Mouse (Mus musculus): ENCODE data around the gene Plxnb3. TPM values are rescaled to one million over a fixed set of nuclear protein-coding genes. Genes with fewer than 3 reads are reported as not detected.

Gene Plxnb3
- polyA plus RNA-seq (2016; fragmentation: Nextera tagmentation; extraction: Ambion mirVana), result 0.21 and 0.22 TPM in 2 replicates

DNA sequence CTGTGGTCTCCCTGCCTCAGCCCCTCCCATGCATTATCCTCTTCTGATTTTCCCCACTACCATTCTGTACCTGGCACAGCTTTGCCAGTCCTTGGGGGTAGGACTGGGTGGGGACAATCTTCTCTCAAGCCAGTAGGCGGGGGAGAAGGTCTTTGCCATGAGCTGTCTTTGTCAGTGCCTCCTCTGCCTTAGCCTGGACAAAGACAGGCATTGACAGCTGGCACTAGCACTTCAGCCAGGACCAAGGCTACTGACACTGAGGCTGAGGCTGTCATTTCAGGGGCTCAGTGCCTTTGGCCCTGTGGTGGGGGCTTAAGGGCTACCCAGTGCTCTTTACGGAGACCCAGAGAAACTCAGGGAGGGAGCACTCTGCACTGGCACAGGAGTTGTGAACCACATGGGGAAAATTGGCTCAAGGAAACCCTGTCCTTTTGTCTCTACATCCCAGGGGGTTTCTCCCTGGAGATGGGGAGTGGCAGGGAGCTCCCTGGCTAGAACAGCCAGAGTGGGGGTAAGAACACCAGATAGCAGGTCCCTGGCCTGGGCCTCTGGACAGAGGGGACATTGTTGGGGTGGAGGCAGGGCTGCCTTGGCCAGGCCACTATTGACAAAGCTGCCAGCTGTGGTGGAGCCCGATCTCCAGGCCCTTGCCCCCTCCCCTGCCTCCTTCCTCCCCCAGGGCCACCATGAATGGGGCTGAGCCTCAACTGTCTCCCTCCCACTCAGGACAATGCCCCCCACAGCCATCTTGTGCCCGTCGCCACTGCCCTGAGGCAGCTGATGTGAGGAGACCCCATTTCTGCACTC lies at the start of gene Plxnb3:
Gene Plxnb3 (plus strand): TSS at position 757 of the 807 bp plus-strand sequence.
- no peak within 1 kb of the TSS for H3K4me2 ChIP-seq
- no peaks in the 10 kb centered on the region for H3K9me3 ChIP-seq
- no peak within 1 kb of the TSS for H3K4me3 ChIP-seq (replicated peaks)
- no peak within 1 kb of the TSS for H3K9ac ChIP-seq (replicated peaks)
- peaks cover 19% of the 10 kb centered on the region for H3K27me3 ChIP-seq
- no peak for ATAC-seq (ENCODE audit: insufficient number of reproducible peaks, insufficient read depth, low FRiP score, low TSS enrichment, low read depth)
- H3K4me1 ChIP-seq (replicated peaks), result no peaks in the 10 kb centered on the region
- no peak within 1 kb of the TSS for H3K27ac ChIP-seq
- no peaks in the 10 kb centered on the region for H3K36me3 ChIP-seq
- 69% methylated on average over 5 of the region's 5 CpGs for WGBS

DNA sequence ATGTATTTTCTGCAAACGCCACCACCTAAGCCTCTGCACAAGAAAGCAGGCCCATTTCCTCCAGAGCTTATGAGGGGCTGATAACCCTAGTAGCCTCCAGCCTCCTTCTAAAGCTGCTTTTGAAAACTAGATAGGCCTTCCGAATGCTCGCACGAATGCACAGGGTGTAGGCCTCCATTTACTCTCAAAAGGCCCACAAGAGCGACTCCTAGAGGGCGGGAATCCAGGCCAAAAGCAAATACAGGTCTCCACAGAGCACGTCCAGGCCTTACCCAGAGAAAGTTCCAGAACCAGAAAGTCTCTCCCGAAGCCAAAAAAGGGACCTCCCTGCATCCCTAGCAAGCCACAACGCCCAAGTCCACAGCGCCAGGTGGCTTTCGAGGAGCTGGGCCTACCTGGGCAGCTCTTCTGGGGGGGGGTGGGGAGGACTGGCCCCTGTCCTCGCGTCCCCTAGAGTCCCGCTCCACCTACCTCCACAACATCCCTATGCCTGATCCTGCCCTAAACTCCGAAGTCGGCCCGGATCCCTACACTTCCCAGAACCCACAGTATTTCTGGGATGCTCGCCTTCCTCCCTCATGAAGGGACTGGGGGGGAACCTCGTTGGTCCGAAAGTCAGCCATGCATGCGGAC lies 41.3 kb upstream of the Plxnb3 start:
- ATAC-seq (ENCODE audit: insufficient number of reproducible peaks, insufficient read depth, low FRiP score, low TSS enrichment, low read depth), result peak; percentile 62
- peak overlapping the region; percentile 63 for H3K9ac ChIP-seq (replicated peaks)
- no peaks in the 10 kb centered on the region for H3K9me3 ChIP-seq
- peak overlapping the region; percentile 63 for H3K4me2 ChIP-seq
- peaks cover 16% of the 10 kb centered on the region; the same call in 1 of the 2 replicates for H3K36me3 ChIP-seq
- peak overlapping the region; percentile 78 for H3K27ac ChIP-seq
- WGBS, result 28% methylated on average over 20 of the region's 21 CpGs
- peak overlapping the region; percentile 53 for H3K4me3 ChIP-seq (replicated peaks)
- H3K27me3 ChIP-seq, result peaks cover 23% of the 10 kb centered on the region
- peaks cover 19% of the 10 kb centered on the region; the same call in 1 of the 2 replicates for H3K4me1 ChIP-seq (replicated peaks)

DNA sequence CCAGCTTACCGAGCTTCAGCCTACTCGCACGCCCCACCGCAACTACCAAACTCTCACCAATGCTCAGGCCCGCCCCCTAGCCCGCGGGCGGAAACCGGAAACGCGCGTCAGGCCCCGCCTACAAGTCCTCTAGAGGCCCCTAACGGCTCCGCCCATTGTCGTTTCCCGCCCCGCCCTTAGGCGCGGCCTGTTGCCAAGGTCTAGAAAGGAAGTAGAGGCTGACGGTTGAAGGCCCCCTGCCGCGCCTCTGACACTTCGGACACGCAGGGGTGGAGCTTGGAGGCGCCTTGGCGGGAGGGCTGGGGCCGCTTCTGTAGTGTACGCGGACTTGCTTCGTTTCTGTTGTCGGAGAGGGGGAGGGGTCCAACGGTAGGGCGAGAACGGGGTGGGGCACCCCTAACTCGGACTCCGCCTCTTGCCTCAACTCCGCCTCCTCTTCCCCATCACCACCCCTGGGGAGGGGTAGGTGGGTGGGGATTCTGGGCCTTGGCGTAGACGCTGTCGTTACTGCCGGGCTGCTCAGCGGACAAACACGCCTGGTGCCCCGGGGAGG lies 40.7 kb upstream of the Plxnb3 start, which contains the start of the genes Bcap31 and Abcd1:
Gene Bcap31 (minus strand): TSS at position 67 of the 553 bp plus-strand sequence.
Gene Abcd1 (plus strand): TSS at position 489 of the 553 bp plus-strand sequence.
- Histone ChIP-seq H3K4me2 (peak within 1 kb of the TSS; percentile 63), H3K4me1 (replicated peaks) (peaks cover 19% of the 10 kb centered on the region; the same call in 1 of the 2 replicates), H3K36me3 (peaks cover 14% of the 10 kb centered on the region; the same call in 1 of the 2 replicates), H3K9ac (replicated peaks) (peak within 1 kb of the TSS; percentile 63), H3K27me3 (peaks cover 23% of the 10 kb centered on the region), H3K27ac (peak within 1 kb of the TSS; percentile 78), H3K9me3 (no peaks in the 10 kb centered on the region), H3K4me3 (replicated peaks) (peak within 1 kb of the TSS; percentile 53)
- 16% methylated on average over 45 of the region's 45 CpGs for WGBS
- peak; percentile 91 for ATAC-seq (ENCODE audit: insufficient number of reproducible peaks, insufficient read depth, low FRiP score, low TSS enrichment, low read depth)

DNA sequence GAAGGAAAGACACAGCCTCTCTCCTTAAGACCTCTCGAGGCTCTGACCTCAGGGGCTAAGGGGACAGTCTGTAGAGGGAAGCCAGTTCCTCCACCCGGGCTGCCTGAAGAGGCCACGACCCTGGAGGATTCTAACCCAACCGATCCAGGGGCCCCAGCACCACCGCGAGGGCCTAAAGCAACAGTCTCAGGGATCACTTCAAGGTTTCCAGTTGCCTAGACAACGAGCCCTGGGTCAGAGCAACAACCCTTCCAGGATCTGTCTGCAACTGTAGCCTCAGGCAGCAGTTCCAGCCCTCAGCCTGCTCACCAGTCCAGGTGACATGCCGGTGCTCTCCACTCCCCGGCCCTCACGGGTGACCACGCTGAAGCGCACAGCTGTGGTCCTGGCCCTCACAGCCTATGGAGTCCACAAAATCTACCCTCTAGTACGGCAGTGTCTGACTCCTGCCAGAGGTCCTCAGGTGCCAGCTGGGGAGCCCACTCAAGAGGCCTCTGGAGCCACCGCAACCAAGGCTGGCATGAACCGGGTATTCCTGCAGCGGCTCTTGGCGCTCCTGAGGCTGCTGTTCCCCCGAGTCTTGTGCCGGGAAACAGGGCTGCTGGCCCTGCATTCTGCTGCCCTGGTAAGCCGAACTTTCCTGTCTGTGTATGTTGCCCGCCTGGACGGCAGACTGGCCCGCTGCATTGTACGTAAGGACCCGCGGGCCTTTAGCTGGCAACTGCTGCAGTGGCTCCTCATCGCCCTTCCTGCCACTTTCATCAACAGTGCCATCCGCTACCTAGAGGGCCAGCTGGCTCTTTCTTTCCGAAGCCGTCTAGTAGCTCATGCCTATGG lies 40.0 kb upstream of the Plxnb3 start:
- peak; percentile 45 for ATAC-seq (ENCODE audit: insufficient number of reproducible peaks, insufficient read depth, low FRiP score, low TSS enrichment, low read depth)
- Histone ChIP-seq H3K4me3 (replicated peaks) (peak overlapping the region; percentile 53), H3K27ac (peak overlapping the region; percentile 78), H3K27me3 (peaks cover 23% of the 10 kb centered on the region), H3K4me1 (replicated peaks) (peaks cover 19% of the 10 kb centered on the region; the same call in 1 of the 2 replicates), H3K4me2 (peak overlapping the region; percentile 63), H3K9me3 (no peaks in the 10 kb centered on the region), H3K9ac (replicated peaks) (peak overlapping the region; percentile 34; the same call in 1 of the 2 replicates), H3K36me3 (peaks cover 11% of the 10 kb centered on the region; the same call in 1 of the 2 replicates)
- WGBS, result 30% methylated on average over 30 of the region's 30 CpGs

DNA sequence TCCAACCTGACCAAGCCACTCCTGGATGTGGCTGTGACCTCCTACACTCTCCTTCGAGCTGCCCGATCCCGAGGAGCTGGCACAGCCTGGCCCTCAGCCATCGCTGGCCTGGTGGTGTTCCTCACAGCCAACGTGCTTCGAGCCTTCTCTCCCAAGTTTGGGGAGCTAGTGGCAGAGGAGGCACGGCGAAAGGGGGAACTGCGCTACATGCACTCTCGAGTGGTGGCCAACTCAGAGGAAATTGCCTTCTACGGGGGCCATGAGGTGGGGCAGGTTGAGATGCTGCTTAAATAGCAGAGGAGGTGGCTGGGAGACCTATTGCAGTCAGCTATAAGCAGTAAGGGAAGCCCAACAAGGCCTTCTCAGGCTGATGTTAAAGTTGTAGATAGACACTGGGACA lies 39.2 kb upstream of the Plxnb3 start:
- peak overlapping the region; percentile 53 for H3K4me3 ChIP-seq (replicated peaks)
- peaks cover 19% of the 10 kb centered on the region; the same call in 1 of the 2 replicates for H3K4me1 ChIP-seq (replicated peaks)
- no peak overlapping the region; the same call in 1 of the 2 replicates for H3K27ac ChIP-seq
- H3K36me3 ChIP-seq, result peaks cover 5% of the 10 kb centered on the region; the same call in 1 of the 2 replicates
- peak overlapping the region; percentile 34; the same call in 1 of the 2 replicates for H3K9ac ChIP-seq (replicated peaks)
- WGBS, result 61% methylated on average over 11 of the region's 11 CpGs
- H3K27me3 ChIP-seq, result peaks cover 23% of the 10 kb centered on the region
- peak overlapping the region; percentile 63 for H3K4me2 ChIP-seq
- H3K9me3 ChIP-seq, result no peaks in the 10 kb centered on the region
- no peak for ATAC-seq (ENCODE audit: insufficient number of reproducible peaks, insufficient read depth, low FRiP score, low TSS enrichment, low read depth)

DNA sequence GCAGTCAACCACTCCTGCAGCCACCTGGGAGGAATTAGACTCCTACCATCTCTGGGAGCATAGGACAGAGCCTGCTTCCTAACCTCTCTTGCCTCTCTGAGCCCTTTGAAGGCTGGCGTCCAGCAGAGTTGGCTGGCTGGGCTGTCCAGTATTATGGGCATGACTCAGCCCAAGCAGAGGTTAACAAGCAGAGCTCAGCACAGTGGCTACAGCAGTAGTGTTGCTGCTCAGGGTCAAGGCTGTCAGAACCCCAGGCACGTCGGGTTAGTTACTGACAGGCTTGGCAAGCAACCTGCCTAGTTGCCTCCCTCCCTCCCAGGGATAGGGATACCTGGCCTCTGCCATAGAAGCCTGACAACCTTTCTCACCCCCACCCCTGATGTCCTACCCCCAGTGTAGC lies 38.6 kb upstream of the Plxnb3 start:
- Histone ChIP-seq H3K27ac (peak overlapping the region; percentile 41; the same call in 1 of the 2 replicates), H3K4me2 (peak overlapping the region; percentile 63), H3K27me3 (peaks cover 23% of the 10 kb centered on the region), H3K9ac (replicated peaks) (no peak overlapping the region), H3K36me3 (peaks cover 5% of the 10 kb centered on the region; the same call in 1 of the 2 replicates), H3K9me3 (no peaks in the 10 kb centered on the region), H3K4me3 (replicated peaks) (no peak overlapping the region), H3K4me1 (replicated peaks) (peaks cover 19% of the 10 kb centered on the region; the same call in 1 of the 2 replicates)
- no peak for ATAC-seq (ENCODE audit: insufficient number of reproducible peaks, insufficient read depth, low FRiP score, low TSS enrichment, low read depth)
- WGBS, result 49% methylated on average over 3 of the region's 3 CpGs

DNA sequence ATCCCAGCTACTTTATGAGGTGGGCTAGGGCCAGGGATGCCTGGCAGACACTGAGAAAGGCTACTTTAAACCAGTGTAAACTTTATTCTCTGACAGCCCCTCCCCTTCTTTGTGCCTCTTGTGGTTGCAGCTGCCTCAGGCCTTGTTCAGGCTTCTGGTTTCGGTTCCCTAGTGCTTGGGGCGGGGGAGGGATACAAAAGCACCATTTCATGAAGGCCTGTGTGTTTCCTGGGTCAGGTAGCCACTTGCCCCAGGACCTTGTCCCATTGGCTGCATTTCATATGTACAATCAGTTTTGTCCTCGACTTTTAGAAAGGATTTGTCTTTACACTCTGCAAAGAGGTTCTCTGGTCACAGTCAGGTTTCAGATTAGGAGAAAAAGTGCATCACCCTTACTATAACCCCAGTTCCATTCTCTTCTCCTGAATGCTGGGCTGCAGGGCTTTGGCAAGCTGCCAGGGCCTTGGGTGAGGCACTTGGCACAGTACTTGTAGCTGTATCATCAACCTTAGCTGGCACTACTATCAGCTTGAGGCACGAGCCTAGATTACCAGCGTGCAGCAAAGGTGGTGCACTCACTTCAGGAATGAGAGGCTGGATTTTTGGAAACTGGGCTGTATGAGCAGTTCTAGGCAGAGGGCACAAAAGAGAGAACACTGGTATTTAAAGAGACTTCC lies 38.1 kb upstream of the Plxnb3 start:
- Histone ChIP-seq H3K4me3 (replicated peaks) (no peak overlapping the region), H3K4me1 (replicated peaks) (peaks cover 19% of the 10 kb centered on the region; the same call in 1 of the 2 replicates), H3K9ac (replicated peaks) (no peak overlapping the region), H3K27ac (peak overlapping the region; percentile 41; the same call in 1 of the 2 replicates), H3K4me2 (peak overlapping the region; percentile 63), H3K27me3 (peaks cover 23% of the 10 kb centered on the region), H3K9me3 (no peaks in the 10 kb centered on the region), H3K36me3 (peaks cover 5% of the 10 kb centered on the region; the same call in 1 of the 2 replicates)
- 50% methylated on average over 5 of the region's 5 CpGs for WGBS
- no peak for ATAC-seq (ENCODE audit: insufficient number of reproducible peaks, insufficient read depth, low FRiP score, low TSS enrichment, low read depth)

DNA sequence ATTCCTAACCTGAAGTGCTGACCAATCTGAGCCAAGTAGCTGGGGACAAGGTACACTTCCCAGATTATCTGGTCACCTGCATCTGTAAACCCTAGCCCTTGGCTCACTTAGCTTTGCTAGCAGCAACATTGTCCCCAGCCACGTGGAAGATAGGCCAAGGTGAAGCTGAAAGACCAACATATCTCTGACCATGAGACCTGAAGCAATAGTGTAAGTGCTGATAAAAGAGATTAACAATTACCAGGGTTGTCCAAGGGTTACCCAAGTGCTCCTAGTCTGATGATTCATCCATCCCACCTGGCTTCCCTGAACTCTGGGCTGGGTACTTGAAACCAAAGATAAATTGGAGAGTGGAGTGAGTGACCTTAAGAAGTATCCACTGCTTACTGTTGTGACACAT lies 26.0 kb upstream of the Plxnb3 start:
- no peaks in the 10 kb centered on the region for H3K9me3 ChIP-seq
- H3K27ac ChIP-seq, result no peak overlapping the region
- H3K4me2 ChIP-seq, result no peak overlapping the region
- no peaks in the 10 kb centered on the region for H3K4me1 ChIP-seq (replicated peaks)
- no peaks in the 10 kb centered on the region for H3K27me3 ChIP-seq
- no peak overlapping the region for H3K9ac ChIP-seq (replicated peaks)
- WGBS, result 52% methylated on average over 1 of the region's 1 CpGs
- H3K36me3 ChIP-seq, result peaks cover 5% of the 10 kb centered on the region; the same call in 1 of the 2 replicates
- H3K4me3 ChIP-seq (replicated peaks), result no peak overlapping the region
- ATAC-seq (ENCODE audit: insufficient number of reproducible peaks, insufficient read depth, low FRiP score, low TSS enrichment, low read depth), result no peak

DNA sequence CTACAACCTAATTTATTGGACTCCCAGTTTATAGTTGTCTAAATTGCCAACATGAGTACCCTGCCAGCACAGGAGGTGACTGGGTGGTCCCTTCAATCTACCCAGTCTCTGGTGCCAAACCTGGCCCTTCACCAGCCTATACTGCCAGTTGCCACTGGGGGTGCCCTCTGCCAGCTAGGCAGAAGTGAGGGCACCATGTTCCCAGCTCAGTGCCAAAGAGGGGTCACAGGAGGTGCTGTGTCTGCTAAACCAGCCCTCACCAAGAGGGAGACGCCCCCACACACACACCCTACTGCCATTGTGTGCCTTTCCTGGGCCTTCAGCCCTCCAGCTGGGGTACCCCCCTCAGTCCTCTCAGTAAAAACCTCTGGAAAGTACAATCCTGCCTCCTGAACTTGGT lies 18.7 kb upstream of the Plxnb3 start:
- no peak overlapping the region for H3K4me3 ChIP-seq (replicated peaks)
- no peak overlapping the region for H3K4me2 ChIP-seq
- no peaks in the 10 kb centered on the region; the same call in 1 of the 2 replicates for H3K36me3 ChIP-seq
- H3K27ac ChIP-seq, result no peak overlapping the region
- ATAC-seq (ENCODE audit: insufficient number of reproducible peaks, insufficient read depth, low FRiP score, low TSS enrichment, low read depth), result no peak
- WGBS, result 50% methylated on average over 1 of the region's 1 CpGs
- no peaks in the 10 kb centered on the region for H3K4me1 ChIP-seq (replicated peaks)
- H3K27me3 ChIP-seq, result peaks cover 12% of the 10 kb centered on the region
- H3K9ac ChIP-seq (replicated peaks), result no peak overlapping the region
- H3K9me3 ChIP-seq, result no peaks in the 10 kb centered on the region

DNA sequence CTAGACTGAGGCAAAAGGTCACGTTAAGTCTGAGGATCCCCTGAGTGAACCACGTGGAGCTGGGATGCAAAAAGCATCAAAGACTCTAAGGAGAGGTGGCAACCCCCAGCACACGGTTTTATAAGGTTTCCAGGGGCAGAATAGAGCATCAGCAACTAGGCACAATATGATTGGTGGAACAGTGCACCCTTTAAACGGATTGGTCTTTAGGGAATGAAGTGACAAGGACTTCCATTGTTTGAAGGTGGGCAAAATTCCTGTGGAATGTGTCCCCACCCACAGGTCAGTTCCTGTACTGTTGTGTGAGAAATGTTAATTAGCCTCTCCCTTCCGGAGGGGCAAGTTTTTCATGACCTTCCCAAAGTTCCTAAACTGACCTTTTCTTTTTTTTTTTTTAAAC lies 17.7 kb upstream of the Plxnb3 start:
- WGBS, result 68% methylated on average over 5 of the region's 5 CpGs
- no peak for ATAC-seq (ENCODE audit: insufficient number of reproducible peaks, insufficient read depth, low FRiP score, low TSS enrichment, low read depth)
- peaks cover 12% of the 10 kb centered on the region for H3K27me3 ChIP-seq

More for the DNA sequence above, 17.7 kb upstream of the Plxnb3 start:
- Histone ChIP-seq H3K4me2 (no peak overlapping the region), H3K9ac (replicated peaks) (no peak overlapping the region), H3K27ac (no peak overlapping the region), H3K36me3 (no peaks in the 10 kb centered on the region; the same call in 1 of the 2 replicates), H3K4me1 (replicated peaks) (no peaks in the 10 kb centered on the region), H3K9me3 (no peaks in the 10 kb centered on the region), H3K4me3 (replicated peaks) (no peak overlapping the region)

Measured in limb, embryonic 12.5 days (tissue).